Mouse (Mus musculus): ENCODE data around the gene Shmt2. TPM values are rescaled to one million over a fixed set of nuclear protein-coding genes. Genes with fewer than 3 reads are reported as not detected.
A peak's percentile ranks its signal among the peaks of the same experiment; 100 is the strongest.

Gene Shmt2
- polyA plus RNA-seq, 1 experiment, result 57.7 TPM

DNA sequence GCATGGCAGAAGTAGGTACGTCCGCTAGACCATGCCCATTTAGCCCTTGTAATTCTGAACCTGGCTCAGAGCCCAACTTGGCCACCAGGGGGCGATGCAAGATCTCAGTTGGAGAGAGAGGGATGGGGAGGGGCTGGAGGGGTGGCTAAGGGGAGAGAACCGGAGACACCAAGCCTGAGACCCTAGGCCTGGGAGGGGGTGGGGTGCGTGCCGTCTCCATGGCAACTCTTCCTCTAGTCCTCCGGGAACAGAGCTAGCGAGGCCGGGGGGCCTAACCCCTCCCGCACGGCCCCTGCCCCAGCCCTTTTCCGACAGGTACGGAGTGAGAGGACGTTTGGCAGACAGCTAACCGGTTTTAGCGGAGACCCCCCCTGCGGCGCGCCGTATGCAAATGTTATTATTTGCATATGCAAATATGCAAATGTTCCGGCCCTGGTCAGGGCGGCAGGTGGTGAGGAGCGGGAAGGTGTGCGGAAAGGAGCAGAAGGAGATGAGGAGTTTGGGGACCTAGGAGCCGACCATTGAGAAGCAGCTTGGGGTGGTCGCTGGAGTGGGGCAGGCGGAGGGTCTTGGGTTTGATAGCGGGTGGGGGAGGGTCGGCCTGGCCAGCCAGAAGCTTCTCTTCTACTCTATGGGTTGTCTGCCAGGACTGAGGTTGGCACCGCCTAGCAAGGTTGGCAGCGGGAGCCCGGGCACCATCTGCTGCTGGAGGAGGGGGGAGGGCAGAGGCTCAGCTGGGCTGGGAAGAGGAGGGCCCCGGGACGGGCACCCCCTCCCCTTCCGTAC, 13.0 kb downstream of the Shmt2 start:
- Histone ChIP-seq H3K4me1 (ENCODE audit: control insufficient read depth, insufficient read depth, low read length) (peaks cover 2% of the 10 kb centered on the region; the same call in 1 of the 2 replicates), H3K4me3 (replicated peaks; ENCODE audit: extremely low read depth, low read depth, low read length) (no peak overlapping the region)
- TF ChIP-seq CTCF (IDR thresholded peaks at IDR 0.05; ENCODE audit: insufficient read depth, low read length) (peak; percentile 84), POLR2A (IDR thresholded peaks at IDR 0.05; ENCODE audit: borderline replicate concordance, extremely low read depth, low read depth, low read length) (no peak)
- WGBS, result 3% methylated on average over 35 of the region's 35 CpGs
- peak; percentile 81 for DNase-seq

DNA sequence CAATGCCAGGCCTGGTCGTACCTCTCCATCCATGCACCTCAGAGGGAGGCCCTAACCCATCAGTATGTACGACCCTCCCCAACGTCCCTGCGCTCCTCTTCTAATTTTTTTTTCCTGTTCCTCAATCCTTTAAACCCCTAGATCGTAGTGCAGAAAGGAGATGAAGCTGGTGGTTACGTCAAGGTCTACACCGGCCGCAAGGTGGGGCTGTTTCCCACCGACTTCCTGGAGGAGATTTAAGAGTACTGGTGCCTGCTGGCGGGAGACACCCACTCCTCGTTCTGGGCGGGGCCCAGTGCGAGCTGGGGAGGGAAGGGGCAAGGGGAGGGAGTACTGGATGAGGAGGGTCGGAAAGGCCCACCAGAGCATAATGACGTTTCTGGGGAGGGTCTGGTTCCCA, 14.0 kb downstream of the Shmt2 start:
- WGBS, result 10% methylated on average over 15 of the region's 15 CpGs
- peak; percentile 71 for DNase-seq
- TF ChIP-seq CTCF (IDR thresholded peaks at IDR 0.05; ENCODE audit: insufficient read depth, low read length) (peak; percentile 53; the same call in 1 of the 2 replicates), POLR2A (IDR thresholded peaks at IDR 0.05; ENCODE audit: borderline replicate concordance, extremely low read depth, low read depth, low read length) (no peak)
- Histone ChIP-seq H3K4me1 (ENCODE audit: control insufficient read depth, insufficient read depth, low read length) (peaks cover 2% of the 10 kb centered on the region; the same call in 1 of the 2 replicates), H3K4me3 (replicated peaks; ENCODE audit: extremely low read depth, low read depth, low read length) (no peak overlapping the region)

DNA sequence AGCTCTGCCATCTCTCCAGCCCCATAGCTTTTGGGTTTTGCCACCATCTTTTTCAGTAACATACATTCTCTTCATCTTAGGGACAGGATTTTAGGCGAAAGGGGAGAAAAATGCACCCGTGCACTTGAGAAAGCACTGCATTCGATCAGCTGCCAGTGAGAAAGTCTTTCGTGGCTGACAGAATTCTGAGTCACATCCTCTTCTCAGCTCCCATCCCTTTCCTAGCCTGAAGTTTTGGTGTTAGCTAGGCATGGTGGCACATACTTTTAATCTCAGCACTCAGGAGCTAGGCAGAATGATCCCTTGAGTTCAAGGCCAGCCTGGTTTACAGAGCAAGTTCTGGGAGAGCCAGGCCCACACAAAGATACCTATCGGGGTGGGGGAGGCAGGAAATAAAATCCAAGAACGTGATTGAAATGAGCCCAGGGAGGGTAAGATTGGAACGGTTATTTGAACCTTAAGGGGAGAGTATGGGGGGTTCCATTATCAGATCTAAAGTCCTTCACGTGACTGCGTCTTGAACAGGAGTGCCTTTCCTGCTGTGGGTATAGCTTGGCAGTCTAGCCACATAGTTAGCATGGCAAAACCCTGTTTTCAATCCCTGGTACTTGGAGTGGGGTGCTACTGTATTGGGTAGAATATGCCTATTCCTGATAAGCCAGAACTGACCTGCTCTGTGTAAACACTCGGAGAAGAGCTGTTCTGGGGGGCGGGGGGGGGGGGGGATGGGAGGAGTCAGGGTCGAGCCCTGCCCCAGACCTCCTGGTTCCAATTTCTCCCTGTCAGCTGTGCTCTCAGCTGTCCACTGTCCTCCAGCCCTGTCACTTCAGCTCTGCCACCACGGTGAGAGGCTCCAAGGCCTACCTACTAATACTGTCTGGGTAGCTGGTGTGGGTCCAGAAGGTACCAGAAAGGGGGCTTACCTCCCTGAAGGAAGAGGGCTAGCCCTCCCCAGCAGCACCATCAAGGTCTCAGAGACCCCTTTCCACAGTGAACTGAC, 21.1 kb downstream of the Shmt2 start, which contains the start of gene Stac3:
Gene Stac3 (plus strand): TSS at position 793 of the 1,000 bp plus-strand sequence.
- TF ChIP-seq CTCF (IDR thresholded peaks at IDR 0.05; ENCODE audit: insufficient read depth, low read length) (no peak), POLR2A (IDR thresholded peaks at IDR 0.05; ENCODE audit: borderline replicate concordance, extremely low read depth, low read depth, low read length) (no peak)
- Histone ChIP-seq H3K4me1 (ENCODE audit: control insufficient read depth, insufficient read depth, low read length) (no peaks in the 10 kb centered on the region), H3K4me3 (replicated peaks; ENCODE audit: extremely low read depth, low read depth, low read length) (no peak within 1 kb of the TSS)
- DNase-seq, result no peak
- 60% methylated on average over 13 of the region's 13 CpGs for WGBS

DNA sequence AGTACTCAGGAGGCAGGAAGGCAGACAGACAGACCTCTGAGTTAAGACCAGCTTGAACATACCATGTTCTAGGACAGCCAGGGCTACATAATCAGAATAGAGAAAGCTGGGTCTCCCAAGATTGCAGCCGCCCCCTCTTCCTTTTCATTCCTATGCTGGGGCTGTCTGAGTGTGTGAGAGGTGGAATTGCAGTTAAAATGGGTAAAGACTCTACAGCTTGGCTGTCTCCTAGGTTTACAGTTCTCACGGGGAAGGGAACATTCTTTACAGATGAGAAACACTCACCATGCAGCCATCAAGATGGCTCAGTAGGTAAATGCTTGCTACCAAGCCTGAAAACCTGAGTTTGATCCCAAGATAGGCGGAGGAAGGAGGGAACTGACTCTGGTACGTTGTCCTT, 22.2 kb downstream of the Shmt2 start:
- no peak for TF ChIP-seq POLR2A (IDR thresholded peaks at IDR 0.05; ENCODE audit: borderline replicate concordance, extremely low read depth, low read depth, low read length)
- no peak for TF ChIP-seq CTCF (IDR thresholded peaks at IDR 0.05; ENCODE audit: insufficient read depth, low read length)

DNA sequence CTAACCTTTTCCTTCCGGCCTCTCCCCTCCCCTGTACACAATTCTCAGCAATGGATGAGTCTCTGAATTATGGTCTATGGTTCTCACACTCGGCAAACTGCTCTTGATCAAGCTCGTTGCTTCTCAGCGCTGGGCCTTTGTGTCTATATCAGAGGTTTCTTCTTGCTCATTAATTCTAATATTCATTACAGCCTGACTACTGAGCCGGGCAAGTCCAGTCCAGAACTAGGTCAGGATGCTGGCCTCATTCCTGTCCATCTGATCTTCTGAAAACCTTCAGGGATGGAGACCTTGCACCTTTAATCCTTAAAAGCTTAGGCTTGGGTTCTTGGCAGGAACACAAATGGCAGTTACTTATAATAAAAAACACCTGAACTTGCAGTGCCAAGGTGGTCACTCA, 22.7 kb downstream of the Shmt2 start:
- DNase-seq, result no peak
- TF ChIP-seq POLR2A (IDR thresholded peaks at IDR 0.05; ENCODE audit: borderline replicate concordance, extremely low read depth, low read depth, low read length) (no peak), CTCF (IDR thresholded peaks at IDR 0.05; ENCODE audit: insufficient read depth, low read length) (no peak)
- Histone ChIP-seq H3K4me3 (replicated peaks; ENCODE audit: extremely low read depth, low read depth, low read length) (no peak overlapping the region), H3K4me1 (ENCODE audit: control insufficient read depth, insufficient read depth, low read length) (no peaks in the 10 kb centered on the region)
- WGBS, result 78% methylated on average over 5 of the region's 5 CpGs

More for the DNA sequence above, 22.2 kb downstream of the Shmt2 start:
- Histone ChIP-seq H3K4me1 (ENCODE audit: control insufficient read depth, insufficient read depth, low read length) (no peaks in the 10 kb centered on the region), H3K4me3 (replicated peaks; ENCODE audit: extremely low read depth, low read depth, low read length) (no peak overlapping the region)
- 83% methylated on average over 4 of the region's 4 CpGs for whole genome bisulfite sequencing
- no peak for DNase-seq

DNA sequence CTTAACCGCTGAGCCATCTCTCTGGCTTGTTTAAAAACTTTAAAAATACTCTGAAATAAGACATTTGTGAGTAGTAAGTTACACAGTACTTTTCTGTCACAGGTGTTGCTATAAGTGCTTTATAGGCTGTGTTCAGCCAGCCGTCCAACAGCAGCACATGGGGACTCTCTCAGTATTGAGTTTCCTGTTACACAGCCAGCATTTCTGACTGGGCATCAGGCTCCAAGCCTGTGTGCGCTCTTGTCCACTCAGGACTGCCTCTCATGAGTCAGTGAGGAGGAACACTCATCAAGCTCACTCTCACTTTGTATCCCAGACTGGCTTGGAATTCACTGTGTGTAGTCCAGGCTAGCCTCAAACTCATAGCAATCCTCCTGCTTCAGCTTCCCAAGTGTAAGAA, 26.1 kb downstream of the Shmt2 start:
- no peak for DNase-seq
- Histone ChIP-seq H3K4me3 (replicated peaks; ENCODE audit: extremely low read depth, low read depth, low read length) (no peak overlapping the region), H3K4me1 (ENCODE audit: control insufficient read depth, insufficient read depth, low read length) (no peaks in the 10 kb centered on the region)
- 93% methylated on average over 3 of the region's 3 CpGs for WGBS
- TF ChIP-seq POLR2A (IDR thresholded peaks at IDR 0.05; ENCODE audit: borderline replicate concordance, extremely low read depth, low read depth, low read length) (no peak), CTCF (IDR thresholded peaks at IDR 0.05; ENCODE audit: insufficient read depth, low read length) (no peak)

DNA sequence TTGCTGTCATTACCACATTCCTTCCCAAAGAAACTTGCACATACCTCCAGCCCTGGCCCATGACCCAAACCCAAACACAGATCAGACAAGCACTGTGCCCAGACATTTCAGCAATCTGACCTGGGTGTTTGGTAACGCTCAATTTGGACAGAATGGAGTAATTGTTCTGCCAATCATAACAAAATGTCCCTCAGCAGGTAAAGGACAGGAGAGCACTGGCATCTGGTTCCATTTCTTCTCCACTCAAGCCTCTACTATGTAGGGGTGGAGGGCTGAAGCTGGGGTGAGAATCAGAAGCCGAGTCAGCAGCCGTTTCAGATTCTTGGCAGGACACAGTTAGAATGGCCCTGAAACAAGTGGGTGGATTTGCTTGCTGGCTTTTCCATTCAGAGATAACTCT, 30.1 kb downstream of the Shmt2 start:
- Histone ChIP-seq H3K4me1 (ENCODE audit: control insufficient read depth, insufficient read depth, low read length) (no peaks in the 10 kb centered on the region), H3K4me3 (replicated peaks; ENCODE audit: extremely low read depth, low read depth, low read length) (no peak overlapping the region)
- DNase-seq, result no peak
- 78% methylated on average over 3 of the region's 3 CpGs for WGBS
- TF ChIP-seq CTCF (IDR thresholded peaks at IDR 0.05; ENCODE audit: insufficient read depth, low read length) (no peak), POLR2A (IDR thresholded peaks at IDR 0.05; ENCODE audit: borderline replicate concordance, extremely low read depth, low read depth, low read length) (no peak)

DNA sequence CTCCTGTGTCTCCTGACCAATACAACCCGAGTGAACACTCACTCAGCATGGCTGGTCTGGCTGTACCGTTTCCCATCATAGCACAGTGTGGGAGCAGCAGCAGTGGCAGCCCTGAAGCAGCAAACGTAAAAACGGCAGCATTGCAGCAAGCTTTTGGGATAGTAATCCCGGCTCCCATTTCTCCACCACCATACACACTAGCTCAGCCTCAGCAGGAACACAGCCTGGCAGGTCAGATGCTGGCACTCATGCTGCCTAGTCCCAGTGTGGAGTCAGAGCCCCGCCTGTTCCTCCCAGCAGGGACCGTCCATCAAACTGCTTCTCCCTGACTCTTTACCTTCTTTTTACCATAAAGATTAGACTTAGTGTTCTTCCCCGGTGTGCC, 31.1 kb downstream of the Shmt2 start:
- WGBS, result 80% methylated on average over 8 of the region's 8 CpGs
- no peak for DNase-seq
- Histone ChIP-seq H3K4me3 (replicated peaks; ENCODE audit: extremely low read depth, low read depth, low read length) (no peak overlapping the region), H3K4me1 (ENCODE audit: control insufficient read depth, insufficient read depth, low read length) (no peaks in the 10 kb centered on the region)
- TF ChIP-seq CTCF (IDR thresholded peaks at IDR 0.05; ENCODE audit: insufficient read depth, low read length) (no peak), POLR2A (IDR thresholded peaks at IDR 0.05; ENCODE audit: borderline replicate concordance, extremely low read depth, low read depth, low read length) (no peak)
